Mouse (Mus musculus) CD4-positive, CD25-positive, alpha-beta regulatory T cell, adult 2 months (primary cell): ENCODE measurements around the gene Trhde.

Source experiments
- DNase-seq: peaks from one replicate; pipeline ENCODE4 v3.0.0-alpha.2; 2012; ENCODE audit warnings: low read depth, low spot score

Trhde gene

GRCm38 (mm10) chr10:114735678-114736077 lies 66.4 kb downstream of the Trhde start:
- no peak for DNase-seq

GRCm38 (mm10) chr10:114735111-114735510 lies 67.0 kb downstream of the Trhde start:
- DNase-seq, result no peak

DNA sequence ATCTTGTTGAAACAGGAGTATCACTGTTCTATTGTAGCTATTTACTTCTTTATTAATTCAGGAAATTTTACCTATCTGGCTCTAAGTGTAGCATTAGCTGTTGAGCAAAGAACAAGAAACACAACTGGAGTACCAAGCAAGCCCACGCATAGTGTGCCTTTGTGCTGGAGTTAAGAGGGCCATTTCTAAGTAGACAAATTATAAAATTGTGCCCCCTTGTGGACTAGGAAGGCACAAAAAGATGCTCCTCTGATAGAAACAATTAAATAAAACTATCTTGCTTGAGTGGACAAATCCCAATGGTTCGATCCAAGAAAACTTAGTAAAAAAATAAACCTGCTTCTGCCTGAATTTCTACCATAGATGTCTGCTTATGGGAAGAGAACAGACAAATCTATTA lies 76.5 kb downstream of the Trhde start:
- DNase-seq, result no peak

- DNase-seq, result no peak
These were observed 100.3 kb downstream of the Trhde start for GRCm38 (mm10) chr10:114701791-114702190.

DNA sequence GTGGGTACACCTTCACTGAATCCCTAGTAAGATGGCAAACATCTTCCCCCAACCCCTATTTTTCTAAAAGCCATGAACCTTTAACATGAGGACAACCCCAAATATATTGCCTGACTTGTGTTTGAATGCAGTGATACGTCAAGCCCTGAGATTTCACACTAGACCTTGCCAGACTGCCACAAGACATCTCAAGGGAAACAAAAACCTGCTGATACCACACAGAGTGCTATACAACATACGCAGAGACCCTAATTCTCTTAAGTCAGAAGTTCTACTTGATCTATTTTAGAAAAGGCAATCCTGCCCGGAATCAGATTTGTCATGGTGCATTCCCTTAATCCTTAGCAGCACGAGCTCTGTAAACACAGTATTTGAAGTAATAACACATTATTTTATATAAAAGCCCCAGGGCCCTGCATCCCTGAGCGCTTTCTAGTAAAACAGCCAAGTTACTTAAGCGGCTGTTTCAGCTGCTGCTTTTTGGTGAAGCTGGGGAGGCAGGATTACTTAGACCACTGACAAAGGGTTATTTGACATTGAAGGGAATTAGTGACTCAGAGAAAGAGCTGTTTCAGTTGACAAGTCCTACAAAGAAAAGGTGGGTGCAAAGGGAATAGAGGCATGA lies 130.2 kb downstream of the Trhde start:
- no peak for DNase-seq

GRCm38 (mm10) chr10:114593046-114593445 lies 209.1 kb downstream of the Trhde start:
- no peak for DNase-seq

- DNase-seq, result no peak
These were observed 223.2 kb downstream of the Trhde start for GRCm38 (mm10) chr10:114578926-114579325.

GRCm38 (mm10) chr10:114567891-114568290 lies 234.2 kb downstream of the Trhde start:
- no peak for DNase-seq

- DNase-seq, result no peak
These were observed 292.9 kb downstream of the Trhde start for GRCm38 (mm10) chr10:114509186-114509585.

GRCm38 (mm10) chr10:114488806-114489205 lies 313.3 kb downstream of the Trhde start:
- DNase-seq, result no peak

DNA sequence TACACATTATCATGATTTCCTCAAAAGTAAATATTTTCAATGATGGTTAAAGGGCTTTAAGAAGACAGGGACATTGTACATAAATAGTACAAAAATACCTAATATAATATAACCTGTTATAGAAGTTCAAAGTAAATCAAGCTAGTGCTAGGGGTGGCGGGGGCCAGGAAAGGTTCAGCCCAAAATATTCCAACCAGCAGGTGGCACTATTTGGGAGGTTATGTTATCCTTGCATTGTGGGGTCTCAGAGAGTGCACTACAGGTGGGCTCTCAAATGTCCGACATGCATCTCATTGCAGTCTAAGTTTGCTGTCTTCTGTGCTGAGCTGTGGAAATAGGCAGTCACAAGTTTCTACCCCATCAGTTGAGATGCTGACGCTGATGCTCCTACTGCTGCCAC lies 346.5 kb downstream of the Trhde start:
- no peak for DNase-seq

GRCm38 (mm10) chr10:114448116-114448515 lies 354.0 kb downstream of the Trhde start:
- no peak for DNase-seq

GRCm38 (mm10) chr10:114418956-114419530 lies 383.1 kb downstream of the Trhde start:
- no peak for DNase-seq

DNA sequence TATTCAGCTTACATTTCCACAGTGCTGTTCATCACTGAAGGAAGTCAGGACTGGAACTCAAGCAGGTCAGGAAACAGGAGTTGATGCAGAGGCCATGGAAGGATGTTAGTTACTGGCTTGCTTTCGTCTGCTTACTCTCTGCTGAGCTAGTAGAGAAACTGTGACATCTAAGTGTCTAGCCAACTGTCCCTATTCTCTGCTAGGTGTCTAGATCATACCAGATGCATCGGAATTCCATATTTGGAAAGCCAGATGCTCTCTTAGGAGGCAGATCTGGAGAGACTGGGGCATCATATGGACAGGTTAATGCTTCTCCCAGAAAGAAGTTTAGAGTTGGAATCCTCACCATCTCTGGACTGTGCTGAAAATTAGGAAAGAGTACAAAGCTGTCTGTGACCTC lies 386.4 kb downstream of the Trhde start:
- DNase-seq, result no peak

- no peak for DNase-seq
These were observed 396.8 kb downstream of the Trhde start for GRCm38 (mm10) chr10:114405260-114405659.

- no peak for DNase-seq
These were observed 398.3 kb downstream of the Trhde start for GRCm38 (mm10) chr10:114403795-114404194.

DNA sequence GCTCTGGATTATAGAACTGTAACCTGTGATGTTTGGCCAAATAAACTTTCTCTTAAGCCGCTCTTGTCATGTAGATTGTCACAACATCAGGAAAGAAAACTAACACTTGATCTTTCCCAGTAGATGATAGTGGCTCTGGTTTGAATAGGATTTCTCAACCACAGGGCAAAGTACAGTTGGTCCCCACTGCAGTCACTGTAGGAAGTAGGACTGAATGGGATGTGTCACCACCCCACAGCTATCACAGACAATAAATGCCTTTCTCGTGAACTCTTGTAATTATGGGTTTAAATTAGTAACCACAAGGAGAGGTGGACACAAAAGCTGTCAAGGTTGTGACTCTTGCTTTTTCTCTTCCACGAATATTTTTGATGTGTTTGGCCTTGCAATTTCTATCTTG lies 431.3 kb downstream of the Trhde start:
- DNase-seq, result no peak

DNA sequence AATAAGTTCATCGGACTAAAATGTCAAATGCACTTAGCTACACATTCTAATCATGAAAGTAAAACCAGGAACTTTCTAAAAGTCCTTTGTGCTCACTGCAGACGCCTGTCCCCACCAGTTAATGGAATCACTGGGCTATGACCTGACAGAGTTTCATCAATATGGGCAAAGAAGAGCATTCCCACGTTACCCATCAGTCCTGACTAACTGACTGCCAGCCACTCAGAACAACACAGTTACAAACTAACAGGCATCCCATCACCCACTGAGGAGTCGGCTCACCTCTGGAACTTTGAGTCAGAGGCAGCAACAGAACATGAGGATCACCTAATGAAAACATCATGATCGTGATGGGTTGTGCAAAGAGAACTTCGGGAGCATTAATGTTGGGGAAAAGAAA lies 438.7 kb downstream of the Trhde start:
- no peak for DNase-seq

GRCm38 (mm10) chr10:114362631-114363030 lies 439.5 kb downstream of the Trhde start:
- DNase-seq, result no peak
